Mouse (Mus musculus) neural tube, embryonic 12.5 days (tissue): Measurements from ENCODE around the gene Epb41. TPM values are rescaled to one million over a fixed set of nuclear protein-coding genes. Genes with fewer than 3 reads are reported as not detected.

Experiments
- ATAC-seq: fragments of 200-750 bp; cut with Nextera tagmentation; 2 replicates; pipeline ENCODE4 v1.8.0; 2017; ENCODE audit warnings: low read depth, mild to moderate bottlenecking, moderate TSS enrichment, moderate library complexity; ENCODE audit not compliant: low FRiP score
- H3K27ac ChIP-seq: fragments of 300-500 bp; sonication (generic); 2 replicates; pipeline ENCODE4 v1.5.1; 2016
- H3K27me3 ChIP-seq: fragments of 300-500 bp; sonication (generic); replicated peaks from 2 replicates; pipeline ENCODE4 v1.6.1; 2016; ENCODE audit warnings: mild to moderate bottlenecking
- H3K36me3 ChIP-seq: fragments of 300-500 bp; sonication (generic); 2 replicates; pipeline ENCODE4 v1.6.1; 2016; ENCODE audit warnings: mild to moderate bottlenecking
- H3K4me1 ChIP-seq: fragments of 300-500 bp; sonication (generic); 2 replicates; pipeline ENCODE4 v1.6.1; 2016
- H3K4me2 ChIP-seq: fragments of 300-500 bp; sonication (generic); replicated peaks from 2 replicates; pipeline ENCODE4 v1.6.1; 2016; ENCODE audit warnings: mild to moderate bottlenecking
- H3K4me3 ChIP-seq: fragments of 300-500 bp; sonication (generic); 2 replicates; pipeline ENCODE4 v1.5.1; 2016
- H3K9ac ChIP-seq: fragments of 300-500 bp; sonication (generic); 2 replicates; pipeline ENCODE4 v1.6.1; 2016; ENCODE audit warnings: mild to moderate bottlenecking
- H3K9me3 ChIP-seq: fragments of 300-500 bp; sonication (generic); 2 replicates; pipeline ENCODE4 v1.6.1; 2016; ENCODE audit warnings: mild to moderate bottlenecking
- WGBS: fragments of 180-500 bp; shearing (Covaris S2); methylation state at CpG from one replicate; pipeline ENCODE4 v1.1.7; 2016; 5-methylcytosine and 5-hydroxymethylcytosine counted together
- polyA plus RNA-seq: library from polyadenylated mRNA; unstranded; fragments of >200 nt; fragmentation: Nextera tagmentation; extraction: Ambion mirVana; gene quantifications from 2 replicates; pipeline ENCODE4 v1.2.1, GENCODE M21; 2016

Gene Epb41
- polyA plus RNA-seq, 1 experiment from 2014 or later, result 189 TPM

DNA sequence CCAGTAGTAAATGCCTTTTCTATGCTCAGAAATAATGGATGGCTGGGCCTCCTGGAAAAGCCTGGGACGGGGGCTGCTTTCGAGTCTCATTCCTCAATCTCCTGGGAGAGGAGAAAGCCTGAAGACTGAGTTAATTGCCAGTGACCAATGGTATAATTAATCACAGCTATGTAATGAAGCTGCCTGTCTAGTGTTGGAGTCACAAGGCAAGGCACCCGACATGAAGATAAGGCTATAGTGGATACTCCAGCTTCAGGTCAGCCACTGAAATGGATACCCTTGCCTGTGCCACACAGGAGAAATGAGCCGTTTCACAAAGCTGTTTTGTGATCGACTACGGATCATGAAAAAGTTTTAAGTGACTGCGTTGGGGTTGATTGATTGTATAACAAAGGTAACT is 37.1 kb downstream of the Epb41 start:
- Histone ChIP-seq H3K27me3 (no peaks in the 10 kb centered on the region), H3K27ac (peak overlapping the region; percentile 34; the same call in 1 of the 2 replicates), H3K4me1 (peaks cover 32% of the 10 kb centered on the region), H3K4me2 (0 out of 2 replicates have a peak overlapping the region, but pooled peaks have one; percentile 10), H3K9me3 (no peaks in the 10 kb centered on the region), H3K36me3 (no peaks in the 10 kb centered on the region), H3K9ac (no peak overlapping the region), H3K4me3 (no peak overlapping the region)
- WGBS, result 23% methylated on average over 7 of the region's 7 CpGs
- no peak for ATAC-seq

DNA sequence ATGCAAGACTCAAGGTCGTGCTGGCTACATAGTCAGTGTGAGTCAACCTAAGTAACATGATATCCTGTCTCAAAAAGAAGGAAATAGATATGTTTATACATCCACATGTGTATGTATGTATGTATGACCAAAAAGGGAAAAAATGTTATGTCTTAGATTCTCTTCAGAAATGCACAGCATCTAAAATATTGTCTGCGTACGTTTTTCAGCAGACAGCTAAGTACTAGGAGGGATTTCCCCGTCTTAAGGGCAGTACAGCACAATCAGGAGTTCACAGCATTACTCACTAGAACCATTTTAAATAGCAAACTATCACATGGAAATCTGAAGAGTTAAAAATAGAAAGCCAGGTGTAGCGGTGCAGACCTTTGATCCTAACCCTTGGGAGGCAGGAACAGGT is 38.0 kb downstream of the Epb41 start:
- H3K4me1 ChIP-seq, result peaks cover 32% of the 10 kb centered on the region
- WGBS, result 89% methylated on average over 5 of the region's 5 CpGs
- H3K4me2 ChIP-seq, result no peak overlapping the region
- no peak overlapping the region for H3K4me3 ChIP-seq
- ATAC-seq, result no peak
- H3K36me3 ChIP-seq, result no peaks in the 10 kb centered on the region
- H3K9ac ChIP-seq, result no peak overlapping the region
- no peaks in the 10 kb centered on the region for H3K27me3 ChIP-seq
- H3K27ac ChIP-seq, result no peak overlapping the region
- no peaks in the 10 kb centered on the region for H3K9me3 ChIP-seq

- Histone ChIP-seq H3K27me3 (no peaks in the 10 kb centered on the region), H3K4me1 (peaks cover 41% of the 10 kb centered on the region), H3K4me3 (no peak overlapping the region), H3K9me3 (no peaks in the 10 kb centered on the region), H3K36me3 (no peaks in the 10 kb centered on the region), H3K27ac (no peak overlapping the region), H3K4me2 (0 out of 2 replicates have a peak overlapping the region, but pooled peaks have one; percentile 14), H3K9ac (no peak overlapping the region)
- ATAC-seq, result 0 out of 2 replicates have a peak, but pooled peaks have one; percentile 63
- WGBS, result 15% methylated on average over 2 of the region's 2 CpGs
These were observed 40.9 kb downstream of the Epb41 start for GRCm38 (mm10) chr4:132034242-132034641.

GRCm38 (mm10) chr4:132033183-132033582 is 41.9 kb downstream of the Epb41 start:
- Histone ChIP-seq H3K4me2 (no peak overlapping the region), H3K4me1 (peaks cover 34% of the 10 kb centered on the region), H3K27ac (no peak overlapping the region), H3K27me3 (no peaks in the 10 kb centered on the region), H3K9me3 (no peaks in the 10 kb centered on the region), H3K36me3 (no peaks in the 10 kb centered on the region), H3K4me3 (no peak overlapping the region), H3K9ac (no peak overlapping the region)
- no peak for ATAC-seq
- WGBS, result 88% methylated on average over 1 of the region's 1 CpGs

- Histone ChIP-seq H3K27me3 (no peaks in the 10 kb centered on the region), H3K9me3 (no peaks in the 10 kb centered on the region), H3K4me3 (no peak overlapping the region), H3K4me2 (no peak overlapping the region), H3K36me3 (no peaks in the 10 kb centered on the region), H3K27ac (peak overlapping the region; percentile 15; the same call in 1 of the 2 replicates), H3K9ac (no peak overlapping the region), H3K4me1 (peaks cover 22% of the 10 kb centered on the region)
- ATAC-seq, result no peak
- 63% methylated on average over 10 of the region's 10 CpGs for WGBS
These were observed 45.0 kb downstream of the Epb41 start for GRCm38 (mm10) chr4:132029851-132030741.

DNA sequence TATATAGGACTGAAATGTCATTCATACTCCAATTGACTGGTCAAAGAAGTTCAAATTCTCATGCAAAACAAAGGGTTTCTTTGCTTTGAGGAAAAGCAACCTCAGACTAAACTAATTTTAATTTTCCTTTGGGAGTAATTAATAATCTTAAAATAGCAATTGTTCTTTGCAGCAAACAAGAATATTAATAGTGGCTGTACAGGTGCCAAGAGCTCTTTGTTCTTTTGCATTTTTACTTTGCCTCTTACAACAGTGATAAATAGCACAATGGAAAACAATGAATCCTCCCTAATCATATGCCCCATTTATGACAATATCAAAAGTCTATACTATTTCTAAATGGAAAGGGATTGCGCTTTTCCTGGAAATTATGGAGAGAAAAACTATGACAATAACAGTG is 47.3 kb downstream of the Epb41 start:
- Histone ChIP-seq H3K27ac (no peak overlapping the region), H3K4me1 (peaks cover 20% of the 10 kb centered on the region), H3K9ac (no peak overlapping the region), H3K4me2 (no peak overlapping the region), H3K4me3 (no peak overlapping the region), H3K36me3 (no peaks in the 10 kb centered on the region), H3K9me3 (no peaks in the 10 kb centered on the region), H3K27me3 (no peaks in the 10 kb centered on the region)
- WGBS, result 100% methylated on average over 1 of the region's 1 CpGs
- ATAC-seq, result no peak

- no peak for ATAC-seq
- peaks cover 3% of the 10 kb centered on the region; the same call in 1 of the 2 replicates for H3K36me3 ChIP-seq
These were observed 48.0 kb downstream of the Epb41 start for GRCm38 (mm10) chr4:132027167-132027566.

DNA sequence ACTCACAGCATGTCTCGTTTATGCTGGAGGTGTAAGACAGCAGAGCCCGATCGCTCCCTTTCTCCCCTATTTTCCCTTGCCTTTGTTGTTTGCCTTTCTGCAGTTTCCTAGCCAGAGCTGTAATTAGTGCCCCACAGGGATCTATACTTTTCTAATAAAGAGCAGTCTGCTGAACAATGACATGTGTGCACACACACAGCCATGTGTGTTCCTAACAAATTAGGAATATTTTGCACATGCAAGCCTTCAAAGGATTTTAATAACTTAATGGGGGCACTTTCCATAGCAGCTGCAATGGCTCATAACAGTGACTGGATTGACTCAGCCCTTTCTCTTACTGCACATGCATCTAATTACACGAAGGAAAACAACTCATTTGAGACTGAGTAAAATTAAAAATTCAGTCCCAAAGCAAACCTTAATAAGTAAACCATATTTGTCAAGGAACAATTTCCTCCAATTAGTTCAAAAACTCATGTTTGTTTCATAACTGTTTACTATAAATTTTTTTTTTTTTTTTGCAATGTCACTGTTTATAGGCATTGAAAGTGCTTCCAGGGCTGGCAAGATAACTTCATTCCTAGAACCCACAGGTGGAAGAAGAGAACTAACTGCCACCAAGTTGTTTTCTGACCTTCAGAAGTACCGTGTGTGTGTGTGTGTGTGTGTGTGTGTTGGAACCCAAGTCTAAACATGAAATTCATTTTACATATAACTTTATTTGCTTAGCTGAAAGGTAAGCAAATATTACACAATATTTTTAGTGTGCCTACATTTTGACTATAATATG is 49.2 kb downstream of the Epb41 start:
- Histone ChIP-seq H3K4me2 (no peak overlapping the region), H3K36me3 (peaks cover 3% of the 10 kb centered on the region; the same call in 1 of the 2 replicates), H3K27me3 (no peaks in the 10 kb centered on the region), H3K27ac (no peak overlapping the region), H3K4me3 (no peak overlapping the region), H3K4me1 (peaks cover 17% of the 10 kb centered on the region), H3K9ac (no peak overlapping the region), H3K9me3 (0 out of 2 replicates have a peak, but pooled peaks cover 3% of the 10 kb centered on the region)
- ATAC-seq, result no peak
- 29% methylated on average over 5 of the region's 5 CpGs for WGBS

More at GRCm38 (mm10) chr4:132027167-132027566, 48.0 kb downstream of the Epb41 start:
- 84% methylated on average over 6 of the region's 6 CpGs for WGBS
- Histone ChIP-seq H3K4me3 (no peak overlapping the region), H3K4me2 (no peak overlapping the region), H3K27me3 (no peaks in the 10 kb centered on the region), H3K4me1 (peaks cover 20% of the 10 kb centered on the region), H3K9me3 (0 out of 2 replicates have a peak, but pooled peaks cover 3% of the 10 kb centered on the region), H3K9ac (no peak overlapping the region), H3K27ac (no peak overlapping the region)

DNA sequence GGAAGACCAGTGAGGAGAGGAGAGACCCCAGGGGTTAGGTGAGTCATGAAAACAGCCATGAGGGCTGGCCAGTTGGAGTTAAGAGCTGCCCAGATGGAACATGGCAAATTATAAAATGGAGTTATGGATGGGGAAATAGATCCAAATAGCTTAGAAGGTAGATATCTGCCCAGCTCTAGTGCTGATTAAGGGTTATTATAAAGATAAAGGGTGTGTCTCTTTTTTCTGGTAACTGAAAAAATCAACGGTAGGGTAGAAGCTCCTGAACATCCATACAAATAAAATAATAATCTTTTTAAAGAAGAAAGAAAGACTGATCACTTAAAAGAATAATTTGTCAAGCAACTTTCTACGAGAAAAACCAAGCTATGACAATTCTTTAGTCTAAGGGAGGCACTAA is 49.9 kb downstream of the Epb41 start:
- Histone ChIP-seq H3K4me3 (no peak overlapping the region), H3K9ac (no peak overlapping the region), H3K4me2 (no peak overlapping the region), H3K36me3 (peaks cover 3% of the 10 kb centered on the region; the same call in 1 of the 2 replicates), H3K4me1 (peaks cover 11% of the 10 kb centered on the region), H3K27ac (no peak overlapping the region), H3K9me3 (0 out of 2 replicates have a peak, but pooled peaks cover 3% of the 10 kb centered on the region), H3K27me3 (no peaks in the 10 kb centered on the region)
- 82% methylated on average over 2 of the region's 2 CpGs for WGBS
- no peak for ATAC-seq

- H3K36me3 ChIP-seq, result peaks cover 3% of the 10 kb centered on the region; the same call in 1 of the 2 replicates
- H3K4me2 ChIP-seq, result no peak overlapping the region
- H3K27ac ChIP-seq, result no peak overlapping the region
- ATAC-seq, result no peak
- no peaks in the 10 kb centered on the region for H3K27me3 ChIP-seq
- WGBS, result 95% methylated on average over 2 of the region's 2 CpGs
- H3K4me1 ChIP-seq, result peaks cover 12% of the 10 kb centered on the region
- no peak overlapping the region for H3K9ac ChIP-seq
- no peak overlapping the region for H3K4me3 ChIP-seq
- H3K9me3 ChIP-seq, result 0 out of 2 replicates have a peak, but pooled peaks cover 3% of the 10 kb centered on the region
These were observed 51.3 kb downstream of the Epb41 start for GRCm38 (mm10) chr4:132023816-132024215.

- no peaks in the 10 kb centered on the region for H3K27me3 ChIP-seq
- ATAC-seq, result no peak
- 0 out of 2 replicates have a peak, but pooled peaks cover 3% of the 10 kb centered on the region for H3K9me3 ChIP-seq
- H3K9ac ChIP-seq, result no peak overlapping the region
- no peak overlapping the region for H3K4me3 ChIP-seq
- no peak overlapping the region for H3K27ac ChIP-seq
- H3K4me2 ChIP-seq, result no peak overlapping the region
- H3K36me3 ChIP-seq, result peaks cover 3% of the 10 kb centered on the region; the same call in 1 of the 2 replicates
- H3K4me1 ChIP-seq, result peaks cover 14% of the 10 kb centered on the region
- WGBS, result 95% methylated on average over 4 of the region's 4 CpGs
These were observed 52.5 kb downstream of the Epb41 start for GRCm38 (mm10) chr4:132022639-132023038.

DNA sequence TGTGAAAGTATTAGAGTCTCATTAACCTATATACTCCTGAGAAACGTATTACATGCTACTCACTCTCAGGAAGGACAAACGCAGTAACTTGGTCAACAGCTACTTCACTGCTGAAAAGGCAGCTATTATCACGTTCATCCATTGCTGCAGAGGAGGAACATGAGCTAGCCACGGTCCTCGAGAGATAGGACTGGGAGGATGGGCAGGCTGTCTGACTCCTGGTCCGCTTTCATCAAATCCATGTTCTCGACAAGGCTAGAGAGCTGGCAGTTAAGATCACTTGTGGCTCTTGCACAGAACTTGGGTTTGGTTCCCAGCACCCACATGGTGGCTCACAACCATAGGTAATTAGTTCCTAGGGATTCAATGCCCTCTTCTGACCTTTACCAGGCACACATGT is 53.2 kb downstream of the Epb41 start:
- Histone ChIP-seq H3K27me3 (no peaks in the 10 kb centered on the region), H3K9ac (no peak overlapping the region), H3K4me1 (peaks cover 14% of the 10 kb centered on the region), H3K4me3 (no peak overlapping the region), H3K4me2 (no peak overlapping the region), H3K27ac (no peak overlapping the region), H3K36me3 (peaks cover 3% of the 10 kb centered on the region; the same call in 1 of the 2 replicates), H3K9me3 (0 out of 2 replicates have a peak, but pooled peaks cover 3% of the 10 kb centered on the region)
- WGBS, result 89% methylated on average over 7 of the region's 7 CpGs
- ATAC-seq, result no peak
